Mouse (Mus musculus) forebrain, embryonic 12.5 days (tissue): Measurements from ENCODE around the gene Tmem88. TPM values are rescaled to one million over a fixed set of nuclear protein-coding genes. Genes with fewer than 3 reads are reported as not detected.
A peak's percentile ranks its signal among the peaks of the same experiment; 100 is the strongest.

ENCODE experiments used
- ATAC-seq: fragments of 200-750 bp; cut with Nextera tagmentation; 2 replicates; pipeline ENCODE4 v1.8.0; 2017; ENCODE audit warnings: moderate TSS enrichment; ENCODE audit not compliant: low FRiP score
- H3K27ac ChIP-seq: fragments of 300-500 bp; sonication (generic); 2 replicates; pipeline ENCODE4 v1.5.1; 2016; ENCODE audit warnings: mild to moderate bottlenecking
- H3K27me3 ChIP-seq: fragments of 300-500 bp; sonication (generic); 2 replicates; pipeline ENCODE4 v1.6.1; 2016; ENCODE audit warnings: mild to moderate bottlenecking
- H3K36me3 ChIP-seq: fragments of 300-500 bp; sonication (generic); replicated peaks from 2 replicates; pipeline ENCODE4 v1.6.1; 2016; ENCODE audit warnings: mild to moderate bottlenecking
- H3K4me1 ChIP-seq: fragments of 300-500 bp; sonication (generic); 2 replicates; pipeline ENCODE4 v1.6.1; 2016
- H3K4me2 ChIP-seq: fragments of 300-500 bp; sonication (generic); 2 replicates; pipeline ENCODE4 v1.6.1; 2016; ENCODE audit warnings: mild to moderate bottlenecking, moderate library complexity
- H3K4me3 ChIP-seq: fragments of 300-500 bp; sonication (generic); replicated peaks from 2 replicates; pipeline ENCODE4 v1.5.1; 2016; ENCODE audit warnings: mild to moderate bottlenecking
- H3K9ac ChIP-seq: fragments of 300-500 bp; sonication (generic); 2 replicates; pipeline ENCODE4 v1.6.1; 2016; ENCODE audit warnings: mild to moderate bottlenecking
- H3K9me3 ChIP-seq: fragments of 300-500 bp; sonication (generic); 2 replicates; pipeline ENCODE4 v1.6.1; 2016
- WGBS: fragments of 180-500 bp; shearing (Covaris S2); methylation state at CpG from one replicate; pipeline ENCODE4 v1.1.7; 2016; 5-methylcytosine and 5-hydroxymethylcytosine counted together
- polyA plus RNA-seq: library from polyadenylated mRNA; unstranded; fragments of >200 nt; fragmentation: Nextera tagmentation; extraction: Ambion mirVana; gene quantifications from 2 replicates; pipeline ENCODE4 v1.2.1, GENCODE M21; 2016

Tmem88 gene
- polyA plus RNA-seq, 1 experiment from 2014 or later = 11.2 TPM

DNA sequence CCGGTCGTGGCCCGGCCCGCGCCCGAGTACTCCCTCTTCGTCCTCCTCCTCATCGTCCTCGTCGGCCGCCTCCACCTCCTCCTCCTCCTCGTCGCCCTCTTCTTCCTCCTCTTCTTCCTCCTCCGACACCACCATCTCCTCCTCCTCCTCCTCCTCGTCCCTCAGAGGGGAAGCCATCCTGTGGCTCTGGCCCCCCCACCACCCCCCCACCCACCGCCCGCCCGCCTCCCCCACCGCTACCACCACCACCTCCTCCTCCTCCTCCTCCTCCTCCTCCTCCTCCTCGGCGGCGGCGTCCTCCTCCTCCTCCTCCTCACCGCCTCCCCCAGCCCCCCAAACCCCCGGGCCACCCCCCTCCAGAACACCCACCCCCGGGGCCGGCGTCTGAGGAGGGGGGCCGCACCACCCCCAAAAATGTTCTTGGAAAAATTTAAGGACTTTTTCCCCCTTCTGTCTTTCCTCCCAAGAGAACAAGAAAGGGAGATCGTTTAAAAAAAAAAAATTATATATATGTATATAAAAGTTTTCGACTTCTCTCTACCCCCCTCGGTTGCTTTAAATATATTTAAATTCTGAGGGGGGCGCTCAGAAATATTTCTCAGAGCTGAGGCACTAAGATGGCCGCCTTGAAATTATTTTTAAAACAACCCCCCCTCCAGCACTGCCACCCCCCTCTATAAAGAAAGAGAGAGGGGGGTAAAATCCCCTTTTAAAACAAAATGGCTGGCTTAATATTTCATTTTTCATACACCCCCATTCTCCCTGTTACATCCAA, 28.6 kb downstream of the Tmem88 start, which contains the start of gene Chd3:
Gene Chd3 (minus strand): TSS at position 192 of the 775 bp plus-strand sequence.
- H3K27ac ChIP-seq = peak within 1 kb of the TSS; percentile 100
- peak within 1 kb of the TSS; percentile 99 for H3K4me3 ChIP-seq
- peak within 1 kb of the TSS; percentile 78 for H3K4me2 ChIP-seq
- ATAC-seq = no peak
- peak within 1 kb of the TSS; percentile 100 for H3K9ac ChIP-seq
- H3K36me3 ChIP-seq = peaks cover 16% of the 10 kb centered on the region
- no peaks in the 10 kb centered on the region for H3K27me3 ChIP-seq
- no peaks in the 10 kb centered on the region for H3K9me3 ChIP-seq
- peaks cover 61% of the 10 kb centered on the region for H3K4me1 ChIP-seq
- WGBS = 2% methylated on average over 15 of the region's 34 CpGs

DNA sequence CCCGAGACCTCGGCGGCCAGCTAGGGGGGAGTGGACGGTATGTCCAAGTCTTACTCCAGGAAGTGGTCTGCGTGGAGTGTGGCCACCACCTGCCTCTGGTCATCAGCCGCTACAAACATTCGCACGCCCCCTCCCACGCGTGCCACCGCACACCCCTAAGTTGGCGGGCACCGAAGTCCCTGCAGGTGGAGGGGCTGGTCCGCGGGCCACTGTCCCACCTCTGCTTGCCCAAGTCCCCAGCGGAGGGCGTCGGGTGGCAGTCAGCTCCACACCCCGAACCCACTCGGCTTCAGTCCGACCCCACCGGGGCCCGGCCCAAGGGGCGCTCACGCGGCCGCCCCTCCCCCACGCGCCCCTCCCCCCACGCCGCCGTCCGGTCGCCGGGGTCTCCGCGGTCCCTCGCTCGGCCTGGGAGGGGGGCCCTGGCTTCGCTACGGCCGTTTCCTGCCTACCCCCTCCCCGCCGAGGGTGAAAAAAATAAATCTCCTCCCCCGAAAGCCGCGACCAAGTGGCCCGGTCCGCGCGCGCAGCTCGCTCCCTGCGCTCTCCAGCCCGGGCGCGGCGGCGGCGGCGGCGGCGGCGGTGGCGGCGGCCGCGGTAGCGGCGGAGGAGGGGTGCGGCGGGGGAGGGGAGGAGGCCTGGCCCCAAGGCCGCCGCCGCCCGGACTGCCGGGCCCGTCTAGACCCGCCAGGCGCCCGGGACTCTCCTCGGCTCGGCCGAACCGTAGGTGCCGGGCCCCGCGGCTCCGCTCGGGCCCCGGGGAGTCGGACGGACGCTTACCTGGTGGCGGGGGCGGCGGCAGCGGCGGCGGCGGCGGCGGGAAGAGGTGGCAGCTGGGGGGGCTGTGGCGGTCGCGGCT, 29.4 kb downstream of the Tmem88 start:
- peak overlapping the region; percentile 100 for H3K9ac ChIP-seq
- under 1% methylated on average over 61 of the region's 106 CpGs for WGBS
- peak; percentile 30 for ATAC-seq
- peak overlapping the region; percentile 78 for H3K4me2 ChIP-seq
- H3K4me1 ChIP-seq = peaks cover 61% of the 10 kb centered on the region
- no peaks in the 10 kb centered on the region for H3K9me3 ChIP-seq
- H3K36me3 ChIP-seq = peaks cover 15% of the 10 kb centered on the region
- peak overlapping the region; percentile 100 for H3K27ac ChIP-seq
- no peaks in the 10 kb centered on the region for H3K27me3 ChIP-seq
- peak overlapping the region; percentile 99 for H3K4me3 ChIP-seq

DNA sequence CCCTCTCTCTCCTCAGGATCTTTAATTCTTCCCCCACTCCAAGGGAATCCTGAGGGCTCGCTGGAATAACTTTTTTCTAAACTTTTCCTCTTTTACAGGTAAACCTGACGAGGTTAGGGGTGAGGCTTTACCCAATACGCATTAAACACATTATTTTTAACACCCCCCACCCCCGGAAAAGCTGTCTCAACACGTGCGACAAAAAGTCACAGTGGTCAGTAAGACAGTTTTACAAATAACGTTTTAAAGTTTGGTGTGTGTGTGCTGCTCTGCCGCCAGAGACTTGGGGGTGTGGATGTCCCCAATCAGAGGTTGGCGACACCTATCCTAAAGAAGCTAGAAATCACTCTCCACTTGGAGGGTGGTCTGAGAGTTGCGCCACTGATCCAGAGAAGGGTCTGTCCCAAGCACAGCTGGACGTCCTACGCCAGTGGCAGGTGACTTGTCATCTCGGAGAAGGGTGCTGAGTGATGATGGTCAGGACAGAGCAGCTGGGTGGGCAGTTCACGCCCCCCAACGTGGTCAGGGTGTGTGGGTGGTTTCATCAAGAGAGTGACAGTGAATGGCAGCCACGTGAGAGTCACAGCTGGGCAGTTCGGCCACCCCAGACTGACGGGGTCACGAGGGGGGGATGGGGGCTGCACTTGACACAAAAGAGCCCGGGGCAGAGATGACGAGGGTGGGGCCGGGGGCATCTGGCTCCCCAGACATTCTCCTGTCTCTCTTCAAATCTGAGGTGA, 30.2 kb downstream of the Tmem88 start:
- under 1% methylated on average over 22 of the region's 22 CpGs for WGBS
- peak overlapping the region; percentile 100 for H3K9ac ChIP-seq
- peak overlapping the region; percentile 99 for H3K4me3 ChIP-seq
- H3K4me1 ChIP-seq = peaks cover 62% of the 10 kb centered on the region
- no peaks in the 10 kb centered on the region for H3K27me3 ChIP-seq
- peak overlapping the region; percentile 78 for H3K4me2 ChIP-seq
- ATAC-seq = peak; percentile 1; the same call in 1 of the 2 replicates
- peak overlapping the region; percentile 100 for H3K27ac ChIP-seq
- H3K9me3 ChIP-seq = no peaks in the 10 kb centered on the region
- peaks cover 15% of the 10 kb centered on the region for H3K36me3 ChIP-seq

DNA sequence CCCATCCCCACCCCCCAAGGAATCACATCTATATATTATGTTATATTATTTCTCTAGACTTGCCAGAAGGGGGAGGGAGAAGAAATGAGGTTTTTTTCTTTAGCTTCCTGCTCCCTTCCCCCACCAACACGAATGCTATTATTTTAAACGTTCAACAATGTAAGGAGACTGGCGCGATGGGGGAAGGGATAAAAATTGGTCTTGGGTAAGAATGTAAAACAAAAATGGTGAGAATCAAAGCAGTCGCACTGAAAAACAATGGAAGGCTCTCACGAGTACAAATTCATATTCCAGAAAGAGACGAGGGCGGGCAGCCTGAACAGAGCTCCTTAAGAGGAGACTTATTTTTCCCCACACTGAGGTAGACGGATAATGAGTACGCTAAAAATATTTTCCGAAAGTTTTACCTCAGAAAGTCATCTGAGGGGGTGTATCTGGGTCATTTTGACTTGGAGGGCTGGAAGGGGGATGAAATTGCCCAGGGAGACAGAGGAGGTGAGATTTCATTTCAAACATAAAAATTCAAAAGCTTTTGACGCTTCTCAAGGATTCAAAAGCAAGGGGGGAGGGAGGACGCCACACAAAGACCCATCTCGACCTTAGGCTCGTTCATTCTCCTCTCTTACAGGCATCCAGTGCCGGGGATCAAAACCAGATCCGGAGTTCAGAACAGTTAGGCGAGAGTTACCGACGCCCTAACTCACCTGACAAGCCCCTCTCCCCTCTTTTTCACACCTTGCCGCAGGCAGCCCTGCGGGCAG, 31.0 kb downstream of the Tmem88 start:
- H3K27ac ChIP-seq = peak overlapping the region; percentile 100
- H3K36me3 ChIP-seq = peaks cover 18% of the 10 kb centered on the region
- no peaks in the 10 kb centered on the region for H3K9me3 ChIP-seq
- peak overlapping the region; percentile 99 for H3K4me3 ChIP-seq
- peak overlapping the region; percentile 78 for H3K4me2 ChIP-seq
- peaks cover 61% of the 10 kb centered on the region for H3K4me1 ChIP-seq
- 0% methylated on average over 22 of the region's 22 CpGs for WGBS
- no peak for ATAC-seq
- H3K9ac ChIP-seq = peak overlapping the region; percentile 100
- no peaks in the 10 kb centered on the region for H3K27me3 ChIP-seq

DNA sequence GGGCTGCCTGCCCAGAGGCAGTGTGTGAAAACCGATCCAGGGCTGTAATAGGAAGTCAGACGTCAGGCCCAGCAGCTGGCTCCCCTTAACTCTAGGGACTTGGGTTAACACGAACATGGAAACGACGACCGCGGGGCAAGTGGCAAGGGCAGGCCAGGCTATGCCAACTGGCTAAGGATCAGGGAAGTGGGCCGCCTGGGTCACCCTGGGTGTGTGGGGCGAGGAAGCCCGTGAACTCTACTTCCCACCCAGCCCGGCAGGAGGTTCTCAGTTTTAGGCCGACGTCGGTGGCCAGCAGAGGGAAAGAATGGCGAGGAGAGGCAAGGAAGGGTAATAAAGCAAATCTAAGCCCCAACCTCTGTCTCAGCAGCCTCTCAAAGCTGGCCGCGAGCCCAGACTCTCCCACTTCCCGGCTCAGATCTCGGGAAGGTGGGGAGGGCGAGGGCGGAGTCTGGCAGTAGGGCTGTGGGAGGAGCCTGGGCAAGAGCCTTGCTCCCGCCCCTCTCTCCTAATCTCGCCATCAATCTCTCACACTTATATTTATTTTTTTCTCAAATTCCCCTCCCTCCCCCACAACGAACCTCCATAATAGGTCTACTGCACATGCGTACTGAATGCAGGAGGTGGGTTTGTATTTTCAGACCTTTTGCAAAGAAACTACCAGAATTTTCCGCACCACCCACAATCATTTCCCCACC, 31.7 kb downstream of the Tmem88 start:
- H3K27me3 ChIP-seq = no peaks in the 10 kb centered on the region
- WGBS = under 1% methylated on average over 26 of the region's 26 CpGs
- H3K36me3 ChIP-seq = peaks cover 25% of the 10 kb centered on the region
- H3K9ac ChIP-seq = peak overlapping the region; percentile 100
- peak; percentile 85 for ATAC-seq
- H3K4me1 ChIP-seq = peaks cover 57% of the 10 kb centered on the region
- H3K27ac ChIP-seq = peak overlapping the region; percentile 100
- no peaks in the 10 kb centered on the region for H3K9me3 ChIP-seq
- peak overlapping the region; percentile 99 for H3K4me3 ChIP-seq
- peak overlapping the region; percentile 78 for H3K4me2 ChIP-seq

DNA sequence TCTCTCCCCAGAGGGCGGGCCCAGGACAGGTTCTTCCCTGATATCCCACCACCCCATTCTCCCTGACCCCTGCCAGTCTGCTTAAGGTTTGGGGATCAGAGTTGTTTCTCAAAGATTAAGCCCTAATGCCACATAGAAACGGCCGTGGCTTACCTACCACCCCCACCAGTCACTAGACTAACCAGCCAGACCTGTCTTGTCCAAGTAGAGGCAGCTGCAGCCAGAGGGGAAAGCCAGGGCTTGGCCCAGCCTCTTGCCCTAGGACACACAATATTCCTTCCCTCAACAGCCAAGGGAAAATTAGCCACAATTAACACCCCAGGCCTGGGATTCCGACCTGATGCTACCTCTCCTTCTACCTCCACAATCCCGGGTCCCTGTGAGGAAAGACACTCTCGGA, 32.3 kb downstream of the Tmem88 start:
- peak overlapping the region; percentile 99 for H3K4me3 ChIP-seq
- H3K36me3 ChIP-seq = peaks cover 31% of the 10 kb centered on the region
- peak overlapping the region; percentile 78 for H3K4me2 ChIP-seq
- peak overlapping the region; percentile 100 for H3K27ac ChIP-seq
- ATAC-seq = peak; percentile 2; the same call in 1 of the 2 replicates
- no peaks in the 10 kb centered on the region for H3K9me3 ChIP-seq
- H3K4me1 ChIP-seq = peaks cover 51% of the 10 kb centered on the region
- 24% methylated on average over 6 of the region's 6 CpGs for WGBS
- no peaks in the 10 kb centered on the region for H3K27me3 ChIP-seq
- peak overlapping the region; percentile 66 for H3K9ac ChIP-seq

DNA sequence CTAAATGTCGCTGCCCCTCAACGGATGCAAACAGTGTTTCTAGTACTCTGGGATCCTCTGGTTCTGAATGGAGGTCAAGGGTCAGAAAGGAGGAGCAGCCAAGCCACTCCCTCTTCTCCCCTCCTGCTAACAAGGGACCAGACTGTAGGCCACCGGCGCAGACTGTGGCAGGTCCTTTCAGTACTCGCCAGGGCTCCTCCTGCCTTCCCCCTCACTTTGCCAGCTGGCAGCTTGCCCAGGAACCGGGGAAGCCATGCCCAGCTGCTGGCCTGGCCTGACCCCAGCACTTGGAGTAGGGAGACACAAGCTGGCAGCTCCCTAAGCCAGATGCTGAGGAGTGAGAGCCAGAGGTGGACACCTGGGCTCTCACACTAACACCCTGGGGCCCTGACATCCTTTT, 33.1 kb downstream of the Tmem88 start:
- H3K9ac ChIP-seq = peak overlapping the region; percentile 66
- H3K4me1 ChIP-seq = peaks cover 47% of the 10 kb centered on the region
- WGBS = 1% methylated on average over 6 of the region's 6 CpGs
- peak overlapping the region; percentile 99; the same call in 1 of the 2 replicates for H3K4me3 ChIP-seq
- peak; percentile 36; the same call in 1 of the 2 replicates for ATAC-seq
- no peaks in the 10 kb centered on the region for H3K9me3 ChIP-seq
- no peaks in the 10 kb centered on the region for H3K27me3 ChIP-seq
- H3K27ac ChIP-seq = peak overlapping the region; percentile 100
- peak overlapping the region; percentile 78 for H3K4me2 ChIP-seq
- peaks cover 39% of the 10 kb centered on the region for H3K36me3 ChIP-seq

DNA sequence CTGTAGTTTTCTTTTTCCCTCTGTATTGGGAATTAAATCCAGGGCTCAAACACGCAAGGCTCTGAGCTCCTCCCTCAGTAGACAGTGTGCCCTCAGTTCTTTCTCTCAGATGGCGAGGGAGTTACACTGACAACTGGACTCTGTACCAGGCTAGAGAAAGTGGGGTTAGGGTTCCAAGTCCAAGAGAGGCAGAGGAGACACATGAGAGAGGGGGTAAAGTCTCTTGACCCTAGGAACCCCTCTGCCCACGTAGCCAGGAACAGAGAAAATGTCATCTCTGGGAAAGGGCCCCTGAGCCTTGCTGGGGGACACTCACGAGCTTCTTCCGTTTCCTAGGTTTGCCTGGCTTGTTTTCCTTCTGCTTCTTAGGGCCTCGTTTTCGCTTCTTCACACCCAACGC, 33.7 kb downstream of the Tmem88 start:
- Histone ChIP-seq H3K27me3 (no peaks in the 10 kb centered on the region), H3K4me2 (peak overlapping the region; percentile 78), H3K4me3 (peak overlapping the region; percentile 99; the same call in 1 of the 2 replicates), H3K27ac (peak overlapping the region; percentile 100), H3K9ac (peak overlapping the region; percentile 66), H3K36me3 (peaks cover 45% of the 10 kb centered on the region), H3K9me3 (no peaks in the 10 kb centered on the region), H3K4me1 (peaks cover 44% of the 10 kb centered on the region)
- whole genome bisulfite sequencing = 58% methylated on average over 8 of the region's 8 CpGs
- no peak for ATAC-seq

DNA sequence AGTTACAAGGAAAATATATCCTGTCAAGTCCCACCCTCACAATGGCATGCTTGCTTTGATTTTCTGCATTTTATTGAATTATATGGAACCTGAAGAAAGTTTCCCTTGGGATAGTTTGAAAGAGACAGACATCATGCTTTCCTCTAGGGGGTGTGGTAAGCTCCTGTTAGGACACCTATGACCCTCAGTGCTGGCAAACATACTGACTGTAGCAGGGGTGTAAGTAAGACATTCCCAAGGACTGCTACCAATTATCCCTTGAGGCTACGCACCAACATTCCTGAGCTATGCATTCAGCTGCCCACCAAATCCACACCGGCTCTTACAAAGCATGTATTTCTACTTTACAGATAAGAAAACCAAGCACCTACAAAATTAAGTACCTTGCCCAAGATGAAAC, 35.6 kb downstream of the Tmem88 start:
- Histone ChIP-seq H3K27me3 (no peaks in the 10 kb centered on the region), H3K9ac (no peak overlapping the region), H3K9me3 (no peaks in the 10 kb centered on the region), H3K36me3 (peaks cover 64% of the 10 kb centered on the region), H3K27ac (0 out of 2 replicates have a peak overlapping the region, but pooled peaks have one; percentile 8), H3K4me1 (peaks cover 34% of the 10 kb centered on the region), H3K4me3 (no peak overlapping the region), H3K4me2 (no peak overlapping the region)
- no peak for ATAC-seq
- 85% methylated on average over 2 of the region's 2 CpGs for WGBS

DNA sequence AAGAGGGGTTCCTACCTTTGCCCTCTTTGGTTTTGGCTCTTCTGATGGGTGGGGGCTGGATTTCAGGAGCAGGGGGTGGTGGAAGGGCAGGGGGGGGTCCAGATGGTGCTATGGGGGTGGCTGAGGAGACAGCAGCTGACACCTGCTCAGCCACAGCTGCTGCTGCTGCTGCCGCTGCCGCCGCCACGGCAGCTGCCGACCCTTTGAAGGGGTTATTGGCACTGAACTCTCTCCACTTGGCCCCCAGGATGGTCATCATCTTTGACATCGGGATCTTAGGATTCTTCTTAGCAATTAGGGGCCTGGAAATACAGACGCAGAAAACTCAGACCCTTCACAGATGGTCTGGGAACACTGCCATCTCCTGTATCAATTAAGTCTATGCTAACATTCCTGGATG, 36.0 kb downstream of the Tmem88 start:
- H3K27me3 ChIP-seq = no peaks in the 10 kb centered on the region
- no peak overlapping the region for H3K4me3 ChIP-seq
- no peak overlapping the region for H3K27ac ChIP-seq
- no peak overlapping the region for H3K4me2 ChIP-seq
- peaks cover 33% of the 10 kb centered on the region for H3K4me1 ChIP-seq
- H3K36me3 ChIP-seq = peaks cover 68% of the 10 kb centered on the region
- no peak overlapping the region for H3K9ac ChIP-seq
- no peaks in the 10 kb centered on the region for H3K9me3 ChIP-seq
- ATAC-seq = no peak
- 52% methylated on average over 7 of the region's 7 CpGs for WGBS

DNA sequence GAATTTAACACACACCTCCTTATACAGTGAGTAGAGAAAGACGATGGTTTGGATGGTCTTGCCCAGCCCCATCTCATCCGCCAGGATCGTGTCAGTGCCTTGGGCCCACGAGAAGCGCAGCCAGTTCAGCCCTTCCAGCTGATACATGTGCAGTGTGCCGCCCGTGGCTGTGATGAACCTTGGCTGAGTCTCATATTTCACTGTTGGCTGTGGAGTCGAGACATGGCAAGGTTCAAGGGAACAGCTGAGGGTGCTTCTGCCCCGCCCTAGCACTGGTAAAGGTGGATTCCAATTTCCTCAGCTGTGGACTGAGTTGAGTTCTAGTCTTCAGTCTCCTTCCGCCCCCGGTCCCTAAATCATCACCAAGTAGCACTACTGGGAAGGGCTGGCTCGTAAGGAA, 40.3 kb downstream of the Tmem88 start:
- 93% methylated on average over 12 of the region's 12 CpGs for WGBS
- no peak for ATAC-seq
- H3K27me3 ChIP-seq = no peaks in the 10 kb centered on the region
- peaks cover 99% of the 10 kb centered on the region for H3K36me3 ChIP-seq
- H3K9ac ChIP-seq = no peak overlapping the region
- no peak overlapping the region for H3K4me2 ChIP-seq
- H3K9me3 ChIP-seq = no peaks in the 10 kb centered on the region
- no peak overlapping the region for H3K27ac ChIP-seq
- no peak overlapping the region for H3K4me3 ChIP-seq
- H3K4me1 ChIP-seq = peaks cover 8% of the 10 kb centered on the region; the same call in 1 of the 2 replicates
